ENCODE assay signal across 27 mouse cellular contexts in genomic region chr2:131009123-131009522, GRCm38 (mm10). TPM values are rescaled to one million over a fixed set of nuclear protein-coding genes. Genes with fewer than 3 reads are reported as not detected.
A peak's percentile ranks its signal among the peaks of the same experiment; 100 is the strongest.
DNase-seq lines count a peak whose midpoint lies in the region; ATAC-seq and TF ChIP-seq lines count a peak whose summit lies in the region.
"Had no signal": no experiment of that assay in that cellular context is flagged by ENCODE, and none has a peak within 500 bp of the region (broad histone marks: within the 10 kb centered on the region; RNA-seq: fewer than 3 reads in every experiment).

No protein-coding gene starts in this region.

- H3K36me3 ChIP-seq in liver, embryonic 12.5 days, result peaks cover 35% of the 10 kb centered on the region
- peaks cover 42% of the 10 kb centered on the region for H3K36me3 ChIP-seq in liver, postnatal 0 days (replicated peaks; ENCODE audit: insufficient read depth, low read length)
- H3K36me3 ChIP-seq in liver, embryonic 14.5 days (replicated peaks; ENCODE audit: control insufficient read depth, insufficient read depth, low read depth), result no peaks in the 10 kb centered on the region; the same call in 1 of the 2 replicates

- no peak for TF ChIP-seq CTCF in liver, postnatal 0 days (IDR thresholded peaks at IDR 0.05; ENCODE audit: low read depth)
- no peak for TF ChIP-seq CTCF in liver, embryonic 14.5 days (IDR thresholded peaks at IDR 0.05; ENCODE audit: low read depth)

- H3K9me3 ChIP-seq in liver, embryonic 12.5 days (replicated peaks), result no peaks in the 10 kb centered on the region
- H3K9me3 ChIP-seq in liver, postnatal 0 days (ENCODE audit: low read length), result no peaks in the 10 kb centered on the region
- H3K9me3 ChIP-seq in liver, embryonic 14.5 days (ENCODE audit: control insufficient read depth, low read length), result no peaks in the 10 kb centered on the region
- H3K9me3 ChIP-seq: embryonic facial prominence, embryonic 13.5 days; embryonic facial prominence, embryonic 15.5 days; forebrain, embryonic 10.5 days; forebrain, embryonic 12.5 days had no signal

- H3K27me3 ChIP-seq in liver, embryonic 12.5 days (replicated peaks), result no peaks in the 10 kb centered on the region
- H3K27me3 ChIP-seq in liver, postnatal 0 days (ENCODE audit: insufficient read depth, low read length), result no peaks in the 10 kb centered on the region
- H3K27me3 ChIP-seq in liver, embryonic 14.5 days (ENCODE audit: control insufficient read depth, insufficient read depth, low read length), result no peaks in the 10 kb centered on the region
- H3K27me3 ChIP-seq: embryonic facial prominence, embryonic 13.5 days; embryonic facial prominence, embryonic 15.5 days; forebrain, embryonic 12.5 days had no signal

- DNase-seq in heart, adult 11 months, result peak; percentile 52
- no peak for DNase-seq in heart, adult 8-10 months (ENCODE audit: low spot score)
- no peak for DNase-seq in liver, postnatal 0 days
- no peak for DNase-seq in liver, embryonic 14.5 days (ENCODE audit: low read depth in 3 of 3, low spot score in 3 of 3)
- no peak for DNase-seq in lung, postnatal 10 days
- DNase-seq: adrenal gland, adult 2 months; adrenal gland, postnatal 10 days; adrenal gland, postnatal 25 days; B cell, adult 2 months; cerebellum, adult 11 months; cerebellum, adult 18-20 months; cerebellum, adult 8-10 months; cerebellum, adult 9-11 months; cerebellum, postnatal 14 days; cerebellum, postnatal 36 days; embryo, embryonic 11 days had no signal

- no peak for TF ChIP-seq EP300 in liver, postnatal 0 days (IDR thresholded peaks at IDR 0.05; ENCODE audit: low read depth)
- no peak for TF ChIP-seq EP300 in liver, embryonic 14.5 days (IDR thresholded peaks at IDR 0.05; ENCODE audit: low read depth)

- peaks cover 10% of the 10 kb centered on the region for H3K4me1 ChIP-seq in liver, embryonic 12.5 days
- H3K4me1 ChIP-seq in liver, postnatal 0 days (ENCODE audit: insufficient read depth), result no peaks in the 10 kb centered on the region
- peaks cover 3 to 4% of the 10 kb centered on the region in 2 experiments; a peak in 1 of 4 replicates for H3K4me1 ChIP-seq in liver, embryonic 14.5 days (replicated peaks; ENCODE audit: control insufficient read depth in 2 of 2, insufficient read depth in 2 of 2, low read length in 1 of 2)
- H3K4me1 ChIP-seq: embryonic facial prominence, embryonic 13.5 days; embryonic facial prominence, embryonic 15.5 days; forebrain, embryonic 10.5 days; forebrain, embryonic 12.5 days had no signal

- no peak overlapping the region for H3K27ac ChIP-seq in liver, embryonic 12.5 days
- no peak overlapping the region for H3K27ac ChIP-seq in liver, postnatal 0 days (ENCODE audit: low read depth)
- no peak overlapping the region for H3K27ac ChIP-seq in liver, embryonic 14.5 days
- H3K27ac ChIP-seq: embryonic facial prominence, embryonic 13.5 days; embryonic facial prominence, embryonic 15.5 days; forebrain, embryonic 10.5 days; forebrain, embryonic 12.5 days had no signal

- no peak overlapping the region for H3K4me3 ChIP-seq in liver, embryonic 12.5 days
- H3K4me3 ChIP-seq in liver, postnatal 0 days (ENCODE audit: low read depth, low read length), result no peak overlapping the region
- H3K4me3 ChIP-seq in liver, embryonic 14.5 days (ENCODE audit: insufficient read depth in 1 of 2, low read depth in 2 of 2, low read length in 2 of 2), result no peak overlapping the region
- H3K4me3 ChIP-seq: embryonic facial prominence, embryonic 13.5 days; embryonic facial prominence, embryonic 15.5 days; erythroblast, embryonic 14.5 days; forebrain, embryonic 10.5 days; forebrain, embryonic 12.5 days had no signal

- H3K4me2 ChIP-seq in liver, embryonic 12.5 days, result no peak overlapping the region
- no peak overlapping the region for H3K4me2 ChIP-seq in liver, postnatal 0 days (ENCODE audit: low read depth, low read length)
- H3K4me2 ChIP-seq in liver, embryonic 14.5 days (ENCODE audit: low read depth), result no peak overlapping the region
- H3K4me2 ChIP-seq: embryonic facial prominence, embryonic 13.5 days; embryonic facial prominence, embryonic 15.5 days; forebrain, embryonic 12.5 days had no signal

- 38% methylated on average over 2 of the region's 2 CpGs for WGBS in liver, embryonic 12.5 days (ENCODE audit: insufficient replicate concordance)
- WGBS in liver, postnatal 0 days (ENCODE audit: insufficient replicate concordance), result 69% methylated on average over 2 of the region's 2 CpGs
- WGBS in liver, embryonic 14.5 days (ENCODE audit: insufficient replicate concordance), result 25% methylated on average over 2 of the region's 2 CpGs

- ATAC-seq in liver, embryonic 12.5 days, result peak; percentile 51; the same call in 1 of the 2 replicates
- ATAC-seq in liver, postnatal 0 days, result no peak
- peak; percentile 43; the same call in 1 of the 2 replicates for ATAC-seq in liver, embryonic 14.5 days (ENCODE audit: insufficient read depth)
- ATAC-seq: CD4-positive, CD25-positive, alpha-beta regulatory T cell, adult 4 months; forebrain, embryonic 14.5 days; forebrain, embryonic 16.5 days had no signal

- no peak overlapping the region for H3K9ac ChIP-seq in liver, embryonic 12.5 days
- no peak overlapping the region for H3K9ac ChIP-seq in liver, postnatal 0 days (replicated peaks)
- H3K9ac ChIP-seq in liver, embryonic 14.5 days (replicated peaks), result no peak overlapping the region
- H3K9ac ChIP-seq: embryonic facial prominence, embryonic 13.5 days; embryonic facial prominence, embryonic 15.5 days; forebrain, embryonic 12.5 days had no signal

RNA-seq across cellular contexts. Expression of gene Gfra4, which starts 33.8 kb away (rescaled TPM):
- 10 to 100 TPM in 1 of 4 experiments, 1 to 10 TPM in 3; 7.4 to 13.3 (median 9.0) TPM for total RNA-seq in heart, adult 8-10 months (2022)
- 0.86 and 1.6 TPM in 2 replicates for polyA plus RNA-seq in liver, embryonic 12.5 days (2016; fragmentation: Nextera tagmentation; extraction: Ambion mirVana)
- 0.07 and 0.26 TPM in 2 replicates for polyA plus RNA-seq in liver, postnatal 0 days (2015; fragmentation: Nextera tagmentation; extraction: Ambion mirVana)
- 0.16 and 0.40 TPM in 2 replicates for polyA plus RNA-seq in liver, embryonic 14.5 days (2012; rRNA removed)
- 0.10 and 0.15 TPM in 2 replicates for polyA plus RNA-seq in liver, embryonic 14.5 days (2014; fragmentation: Nextera tagmentation; extraction: Ambion mirVana)
- total RNA-seq: common myeloid progenitor, adult 5-6 weeks; MEL had no signal
- polyA plus RNA-seq: CD4-positive, CD25-positive, alpha-beta regulatory T cell, adult 4 months; erythroblast, embryonic 14.5 days had no signal

RNA-seq across cellular contexts. Expression of gene Adam33, which starts 54.5 kb away (rescaled TPM):
- 1 to 10 TPM; 1.1 to 1.9 (median 1.7) TPM for total RNA-seq in heart, adult 8-10 months (2022)
- polyA plus RNA-seq in liver, embryonic 12.5 days (2016; fragmentation: Nextera tagmentation; extraction: Ambion mirVana), result 0.62 and 0.90 TPM in 2 replicates
- 1.2 TPM in 2 replicates for polyA plus RNA-seq in liver, postnatal 0 days (2015; fragmentation: Nextera tagmentation; extraction: Ambion mirVana)
- polyA plus RNA-seq in liver, embryonic 14.5 days (2012; rRNA removed), result 0.31 and 0.67 TPM in 2 replicates
- polyA plus RNA-seq in liver, embryonic 14.5 days (2014; fragmentation: Nextera tagmentation; extraction: Ambion mirVana), result 0.17 and 0.43 TPM in 2 replicates
- total RNA-seq: common myeloid progenitor, adult 5-6 weeks had no signal
